Mouse (Mus musculus) adrenal gland, postnatal 36 days (tissue): ENCODE measurements around the gene D6Wsu163e. TPM values are rescaled to one million over a fixed set of nuclear protein-coding genes. Genes with fewer than 3 reads are reported as not detected.

ENCODE experiments used
- DNase-seq, 2 experiments: peaks; one replicate each; pipeline ENCODE4 v3.0.0; 2021; ENCODE audit warnings: mixed read lengths in 1 of 2
- long read RNA-seq, 2 experiments: library from polyadenylated mRNA; stranded (forward); transcript quantifications; one replicate each; pipeline ENCODE4 v2.0.0; 2021; ENCODE audit warnings: borderline sequencing depth in 2 of 2
- total RNA-seq, 2 experiments: library from RNA; stranded (reverse); gene quantifications; 2 replicates each; pipeline ENCODE4 v1.2.3; 2021

D6Wsu163e gene
- total RNA-seq = 10 to 100 TPM; 21.4 to 21.5 TPM
- long read RNA-seq, experiment 1, transcript D6Wsu163e-201 (14 exons, 2,501 nt) = major isoform, 8 of 11 reads
- long read RNA-seq, experiment 1, partial matches to known transcripts = 3 of 11 reads
- long read RNA-seq, experiment 1, other reads (novel, unspliced or antisense) = 0 of 11 reads
- long read RNA-seq, experiment 2, partial matches to known transcripts = 0 of 4 reads
- long read RNA-seq, experiment 2, other reads (novel, unspliced or antisense) = 0 of 4 reads

GRCm38 (mm10) chr6:126939487-126940171, at the start of gene D6Wsu163e, which contains the start of gene Rad51ap1:
TSS of gene D6Wsu163e (plus strand) at chr6:126939962.
TSS of gene Rad51ap1 (minus strand) at chr6:126939587.
- peak; percentile 96 to 97 for DNase-seq

GRCm38 (mm10) chr6:126907378-126907777, 32.4 kb upstream of the D6Wsu163e start:
- no peak for DNase-seq

GRCm38 (mm10) chr6:126907876-126908275, 31.9 kb upstream of the D6Wsu163e start:
- DNase-seq = no peak

GRCm38 (mm10) chr6:126910727-126911126, 29.0 kb upstream of the D6Wsu163e start:
- DNase-seq = no peak

GRCm38 (mm10) chr6:126914928-126915327, 24.8 kb upstream of the D6Wsu163e start:
- DNase-seq = no peak

- peak in 1 of 2 experiments; percentile 26 for DNase-seq
Measured at GRCm38 (mm10) chr6:126921111-126921881, 18.5 kb upstream of the D6Wsu163e start, which contains the start of gene Dyrk4. TSS of gene Dyrk4 (minus strand) at chr6:126921839.

- DNase-seq = no peak
Measured at GRCm38 (mm10) chr6:126932896-126933295, 6.9 kb upstream of the D6Wsu163e start.

- DNase-seq = no peak
Measured at GRCm38 (mm10) chr6:126938047-126938446, 1.7 kb upstream of the D6Wsu163e start.

- no peak for DNase-seq
Measured at GRCm38 (mm10) chr6:126938853-126939486, 792 bp upstream of the D6Wsu163e start.

- peak in 1 of 2 experiments; percentile 8 for DNase-seq
Measured at GRCm38 (mm10) chr6:126940451-126940850, 689 bp downstream of the D6Wsu163e start.

GRCm38 (mm10) chr6:126948336-126948735, 8.6 kb downstream of the D6Wsu163e start:
- DNase-seq = no peak

- DNase-seq = peak; percentile 80 to 84
Measured at GRCm38 (mm10) chr6:126955734-126956133, 16.0 kb downstream of the D6Wsu163e start.

- DNase-seq = no peak
Measured at GRCm38 (mm10) chr6:126961371-126962018, 21.7 kb downstream of the D6Wsu163e start.

- DNase-seq = no peak
Measured at GRCm38 (mm10) chr6:126962709-126963108, 22.9 kb downstream of the D6Wsu163e start.

GRCm38 (mm10) chr6:126963426-126963825, 23.7 kb downstream of the D6Wsu163e start:
- no peak for DNase-seq

GRCm38 (mm10) chr6:126966241-126967026, 26.7 kb downstream of the D6Wsu163e start:
- no peak for DNase-seq

- DNase-seq = no peak
Measured at GRCm38 (mm10) chr6:126981539-126982234, 41.9 kb downstream of the D6Wsu163e start.

GRCm38 (mm10) chr6:126993676-126994075, 53.9 kb downstream of the D6Wsu163e start:
- DNase-seq = no peak

GRCm38 (mm10) chr6:126995494-126995893, 55.7 kb downstream of the D6Wsu163e start:
- no peak for DNase-seq

GRCm38 (mm10) chr6:126996399-126996798, 56.6 kb downstream of the D6Wsu163e start:
- no peak for DNase-seq
